8 mouse cellular contexts compared by ENCODE assay signal in genomic region chr1:184882281-184883268, GRCm38 (mm10). TPM values are rescaled to one million over a fixed set of nuclear protein-coding genes. Genes with fewer than 3 reads are reported as not detected.
DNase-seq lines count a peak whose midpoint lies in the region; ATAC-seq and TF ChIP-seq lines count a peak whose summit lies in the region.

Gene C130074G19Rik, minus strand, starts transcription at chr1:184883218.

- 3% methylated on average over 77 of the region's 77 CpGs for WGBS in hindbrain, embryonic 14.5 days
- 4% methylated on average over 77 of the region's 77 CpGs for WGBS in stomach, embryonic 16.5 days

- peak within 1 kb of the TSS; percentile 66 for H3K27ac ChIP-seq in cortical plate, adult 2 months (ENCODE audit: insufficient read depth, low read length)
- H3K27ac ChIP-seq in hindbrain, embryonic 14.5 days, result no peak within 1 kb of the TSS
- no peak within 1 kb of the TSS for H3K27ac ChIP-seq in stomach, embryonic 16.5 days (ENCODE audit: low read length)

- TF ChIP-seq CTCF in cortical plate, adult 2 months (IDR thresholded peaks at IDR 0.05; ENCODE audit: extremely low read depth, insufficient read depth, low read length), result peak; percentile 14; the same call in 1 of the 2 replicates

- intact Hi-C loops in gastrocnemius, postnatal 14 days (cut with DNase I; ENCODE audit: low total_unique reads), result no loop called here
- intact Hi-C loops in left cerebral cortex, postnatal 4 days (cut with DNase I), result no loop called here

- no peak for TF ChIP-seq POLR2A in cortical plate, adult 2 months (IDR thresholded peaks at IDR 0.05; ENCODE audit: extremely low read depth, insufficient read depth, low read length)

- H3K9me3 ChIP-seq in hindbrain, embryonic 14.5 days (ENCODE audit: control insufficient read depth, low read length), result no peaks in the 10 kb centered on the region
- H3K9me3 ChIP-seq in stomach, embryonic 16.5 days (replicated peaks; ENCODE audit: control insufficient read depth, low read length), result no peaks in the 10 kb centered on the region

- peaks cover 35% of the 10 kb centered on the region for H3K27me3 ChIP-seq in hindbrain, embryonic 14.5 days (ENCODE audit: control insufficient read depth, insufficient read depth, low read length)
- peaks cover 28% of the 10 kb centered on the region for H3K27me3 ChIP-seq in stomach, embryonic 16.5 days (ENCODE audit: control insufficient read depth, insufficient read depth, low read length)

- H3K4me3 ChIP-seq in cortical plate, adult 2 months (ENCODE audit: insufficient read depth, low read length), result peak within 1 kb of the TSS; percentile 60
- H3K4me3 ChIP-seq in hindbrain, embryonic 14.5 days (replicated peaks; ENCODE audit: low read length), result peak within 1 kb of the TSS; percentile 37
- peak within 1 kb of the TSS; percentile 52 for H3K4me3 ChIP-seq in stomach, embryonic 16.5 days (replicated peaks; ENCODE audit: low read length)

- ATAC-seq in hindbrain, embryonic 14.5 days (ENCODE audit: low FRiP score), result no peak; the same call in 1 of the 2 replicates
- ATAC-seq in megakaryocyte progenitor cell, adult 5-6 weeks (replicated peaks; ENCODE audit: poor library complexity), result peak; percentile 98
- ATAC-seq in stomach, embryonic 16.5 days (ENCODE audit: insufficient read depth, low FRiP score), result peak; percentile 91
- no peak for ATAC-seq in monocyte, adult 5-6 weeks (replicated peaks; ENCODE audit: insufficient number of reproducible peaks, low FRiP score, low TSS enrichment, poor library complexity, severe bottlenecking)

- peak; percentile 75 for DNase-seq in WW6 (ENCODE audit: low read depth, low spot score)
- DNase-seq in gastrocnemius, postnatal 14 days, result peak; percentile 76
- DNase-seq in hindbrain, embryonic 14.5 days (ENCODE audit: low spot score), result peak; percentile 28
- DNase-seq in left cerebral cortex, postnatal 4 days, result peak; percentile 17

- H3K4me1 ChIP-seq in cortical plate, adult 2 months (ENCODE audit: control insufficient read depth, insufficient read depth, low read length), result no peaks in the 10 kb centered on the region
- peaks cover 3% of the 10 kb centered on the region; the same call in 1 of the 2 replicates for H3K4me1 ChIP-seq in hindbrain, embryonic 14.5 days (replicated peaks; ENCODE audit: control insufficient read depth, insufficient read depth, low read length)
- H3K4me1 ChIP-seq in stomach, embryonic 16.5 days (ENCODE audit: control insufficient read depth, insufficient read depth, low read length), result 0 out of 2 replicates have a peak, but pooled peaks cover 7% of the 10 kb centered on the region

- no peaks in the 10 kb centered on the region for H3K36me3 ChIP-seq in hindbrain, embryonic 14.5 days (replicated peaks; ENCODE audit: control insufficient read depth, insufficient read depth)
- no peaks in the 10 kb centered on the region for H3K36me3 ChIP-seq in stomach, embryonic 16.5 days (ENCODE audit: control insufficient read depth, insufficient read depth, low read length)

- peak within 1 kb of the TSS; percentile 39; the same call in 1 of the 2 replicates for H3K9ac ChIP-seq in hindbrain, embryonic 14.5 days
- H3K9ac ChIP-seq in stomach, embryonic 16.5 days (ENCODE audit: low read length), result peak within 1 kb of the TSS; percentile 71

- peak within 1 kb of the TSS; percentile 56 for H3K4me2 ChIP-seq in hindbrain, embryonic 14.5 days (replicated peaks)
- H3K4me2 ChIP-seq in stomach, embryonic 16.5 days (ENCODE audit: low read depth, low read length), result peak within 1 kb of the TSS; percentile 82

RNA-seq across cellular contexts. Expression of gene C130074G19Rik, which starts in this region (rescaled TPM):
- polyA plus RNA-seq in cortical plate, adult 2 months (2012; rRNA removed), result 35.9 and 42.1 TPM in 2 replicates
- 10 to 100 TPM; 25.9 to 31.8 TPM for total RNA-seq in gastrocnemius, postnatal 14 days (2021)
- polyA plus RNA-seq in hindbrain, embryonic 14.5 days (2014; fragmentation: Nextera tagmentation; extraction: Ambion mirVana), result 1.1 and 1.5 TPM in 2 replicates
- total RNA-seq in left cerebral cortex, postnatal 4 days (2021), result 10 to 100 TPM; 14.0 to 16.5 TPM
- not detected in 2 replicates for total RNA-seq in megakaryocyte progenitor cell, adult 5-6 weeks (2015)
- not detected in 2 replicates for total RNA-seq in megakaryocyte progenitor cell, adult 5-6 weeks (2017)
- 1.5 and 2.2 TPM in 2 replicates for polyA plus RNA-seq in stomach, embryonic 16.5 days (2015; fragmentation: Nextera tagmentation; extraction: Ambion mirVana)
- not detected in 3 replicates for total RNA-seq in monocyte, adult 5-6 weeks (2017)

Comparison
In these comparisons a context has a peak if more than half of its experiments do, and no peak if none do; other contexts are left out.
1. RNA of gene C130074G19Rik (total RNA-seq): 25.9 to 31.8 TPM in gastrocnemius, postnatal 14 days and 14.0 to 16.5 TPM in left cerebral cortex, postnatal 4 days; not detected in megakaryocyte progenitor cell, adult 5-6 weeks and not detected in monocyte, adult 5-6 weeks; every median in the first group is over 10 times any median in the second.
2. RNA of gene C130074G19Rik (polyA plus RNA-seq): 35.9 to 42.1 TPM in cortical plate, adult 2 months; 1.5 to 2.2 TPM in stomach, embryonic 16.5 days and 1.1 to 1.5 TPM in hindbrain, embryonic 14.5 days; every median in the first group is over 10 times any median in the second.
3. Peak in ATAC-seq in megakaryocyte progenitor cell, adult 5-6 weeks; RNA of the gene not detected or under 1 TPM.
4. DNase-seq: peak in every context shown above with its lines; median percentile 76 in gastrocnemius, postnatal 14 days; 75 in WW6; 28 in hindbrain, embryonic 14.5 days; 17 in left cerebral cortex, postnatal 4 days.
5. Peak in every context shown above with its lines, with median percentiles within 50 percentile points of each other: H3K4me3 ChIP-seq.